Mouse (Mus musculus) hindbrain, embryonic 11.5 days (tissue): ENCODE data around the gene Jsrp1. TPM values are rescaled to one million over a fixed set of nuclear protein-coding genes. Genes with fewer than 3 reads are reported as not detected.
A peak's percentile ranks its signal among the peaks of the same experiment; 100 is the strongest.

Source experiments
- ATAC-seq: fragments of 200-750 bp; cut with Nextera tagmentation; 2 replicates; pipeline ENCODE4 v1.8.0; 2017; ENCODE audit warnings: mild to moderate bottlenecking, moderate TSS enrichment, moderate library complexity; ENCODE audit not compliant: low FRiP score
- DNase-seq: peaks from one replicate; pipeline ENCODE4 v3.0.0-alpha.2; 2015; ENCODE audit warnings: low spot score
- H3K27ac ChIP-seq: fragments of 300-500 bp; sonication (generic); 2 replicates; pipeline ENCODE4 v1.5.1; 2014; ENCODE audit warnings: mild to moderate bottlenecking, low read depth, low read length
- H3K27me3 ChIP-seq: fragments of 300-500 bp; sonication (generic); 2 replicates; pipeline ENCODE4 v1.6.1; 2014; ENCODE audit warnings: mild to moderate bottlenecking, low read length, moderate library complexity, mixed read lengths; ENCODE audit not compliant: control insufficient read depth, insufficient read depth
- H3K36me3 ChIP-seq: fragments of 300-500 bp; sonication (generic); 2 replicates; pipeline ENCODE4 v1.6.1; 2014; ENCODE audit warnings: mild to moderate bottlenecking, low read length, moderate library complexity, mixed read lengths; ENCODE audit not compliant: control insufficient read depth, insufficient read depth
- H3K4me1 ChIP-seq: fragments of 300-500 bp; sonication (generic); replicated peaks from 2 replicates; pipeline ENCODE4 v1.6.1; 2014; ENCODE audit warnings: low read length, mixed read lengths; ENCODE audit not compliant: control insufficient read depth, insufficient read depth
- H3K4me2 ChIP-seq: fragments of 300-500 bp; sonication (generic); replicated peaks from 2 replicates; pipeline ENCODE4 v1.6.1; 2014; ENCODE audit warnings: mild to moderate bottlenecking, low read depth, low read length
- H3K4me3 ChIP-seq: fragments of 300-500 bp; sonication (generic); 2 replicates; pipeline ENCODE4 v1.5.1; 2014; ENCODE audit warnings: low read depth, low read length
- H3K9ac ChIP-seq: fragments of 300-500 bp; sonication (generic); 2 replicates; pipeline ENCODE4 v1.6.1; 2014; ENCODE audit warnings: low read depth, low read length
- H3K9me3 ChIP-seq: fragments of 300-500 bp; sonication (generic); 2 replicates; pipeline ENCODE4 v1.6.1; 2016; ENCODE audit warnings: low read length; ENCODE audit not compliant: control insufficient read depth
- WGBS: fragments of 180-500 bp; shearing (Covaris S2); extraction: QIAGEN DNeasy Blood & Tissue Kit; methylation state at CpG from one replicate; pipeline ENCODE4 v1.1.7; 2014; 5-methylcytosine and 5-hydroxymethylcytosine counted together
- polyA plus RNA-seq: library from polyadenylated mRNA; unstranded; fragments of >200 nt; fragmentation: Nextera tagmentation; extraction: Ambion mirVana; gene quantifications from 2 replicates; pipeline ENCODE4 v1.2.1, GENCODE M21; 2014

Gene Jsrp1
- polyA plus RNA-seq, 1 experiment from 2014 or later = 0.36 TPM

DNA sequence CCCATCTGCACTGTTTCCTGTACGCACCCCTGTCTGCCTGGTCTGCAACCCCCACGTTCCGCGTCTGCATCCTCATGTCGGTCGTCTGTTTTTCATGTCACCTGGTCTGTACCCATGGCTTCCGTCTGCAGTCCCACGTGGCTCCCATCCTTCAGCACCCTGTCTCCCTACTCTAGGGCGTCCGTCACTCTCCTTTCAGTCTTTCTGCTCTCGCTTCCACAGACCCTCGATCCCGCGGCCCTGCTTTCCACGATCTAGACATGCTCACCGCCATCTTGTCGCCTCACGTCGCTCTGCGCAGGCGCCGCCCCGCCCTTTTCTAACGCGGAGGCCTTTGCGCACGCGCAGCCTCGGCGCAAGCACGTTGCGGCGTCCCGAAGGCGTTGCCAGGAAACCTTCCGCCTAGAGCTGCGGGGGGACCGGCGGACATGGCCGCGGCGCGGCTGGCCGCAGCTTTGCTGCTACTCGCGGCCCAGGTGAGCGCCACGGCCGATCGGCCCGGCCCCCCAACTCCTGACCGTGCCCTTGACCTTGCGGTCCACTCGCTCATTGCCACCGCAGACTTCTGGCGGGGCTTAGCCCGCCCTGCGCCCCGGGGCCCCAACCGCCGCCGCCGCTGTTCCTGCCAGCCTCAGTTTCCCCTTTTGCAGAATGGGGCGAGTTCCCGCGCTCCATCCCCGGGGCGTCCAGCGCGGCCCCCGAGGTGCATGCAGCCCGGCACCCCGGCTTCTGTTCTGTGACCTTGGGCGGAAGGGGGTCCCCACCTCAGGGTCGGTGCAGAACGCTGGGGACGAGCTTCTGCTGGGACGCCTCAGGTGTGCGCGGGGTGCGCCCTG, 41.8 kb upstream of the Jsrp1 start, which contains the start of the genes Lsm7 and Sppl2b:
Gene Lsm7, minus strand, starts transcription at position 297 of the 836 bp plus-strand sequence.
Gene Sppl2b, plus strand, starts transcription at position 363 of the 836 bp plus-strand sequence.
- Histone ChIP-seq H3K4me2 (peak within 1 kb of the TSS; percentile 98), H3K27ac (peak within 1 kb of the TSS; percentile 45; the same call in 1 of the 2 replicates), H3K9me3 (no peaks in the 10 kb centered on the region), H3K4me1 (peaks cover 6% of the 10 kb centered on the region; the same call in 1 of the 2 replicates), H3K36me3 (no peaks in the 10 kb centered on the region), H3K9ac (peak within 1 kb of the TSS; percentile 90), H3K4me3 (peak within 1 kb of the TSS; percentile 92), H3K27me3 (no peaks in the 10 kb centered on the region)
- under 1% methylated on average over 81 of the region's 81 CpGs for WGBS
- DNase-seq (peak; percentile 99), ATAC-seq (peak; percentile 77)

DNA sequence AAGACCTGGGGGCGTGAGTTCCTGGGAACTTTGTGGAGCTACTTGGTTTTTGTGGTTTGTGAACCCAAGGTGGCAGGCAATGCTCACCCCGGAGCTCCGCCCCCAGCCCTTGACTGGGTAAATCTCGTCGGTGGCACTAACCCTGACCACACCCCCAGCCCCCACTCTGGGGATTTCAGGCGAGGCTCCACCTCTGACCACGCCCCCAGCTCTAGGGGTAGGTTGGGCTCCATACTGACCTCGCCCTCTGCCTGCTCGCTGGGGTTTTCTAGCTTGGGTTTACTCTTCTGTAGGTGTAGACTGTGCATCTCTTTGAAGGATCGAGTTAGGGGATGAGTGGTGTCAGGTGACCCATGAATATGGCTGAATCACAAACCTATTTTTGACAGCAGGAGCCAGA, 35.3 kb upstream of the Jsrp1 start:
- no peak overlapping the region for H3K27ac ChIP-seq
- H3K36me3 ChIP-seq = no peaks in the 10 kb centered on the region
- H3K4me2 ChIP-seq = no peak overlapping the region
- H3K9me3 ChIP-seq = no peaks in the 10 kb centered on the region
- no peak overlapping the region for H3K4me3 ChIP-seq
- WGBS = 12% methylated on average over 10 of the region's 10 CpGs
- peaks cover 19% of the 10 kb centered on the region for H3K27me3 ChIP-seq
- ATAC-seq (no peak), DNase-seq (no peak)
- no peaks in the 10 kb centered on the region; the same call in 1 of the 2 replicates for H3K4me1 ChIP-seq
- no peak overlapping the region for H3K9ac ChIP-seq

DNA sequence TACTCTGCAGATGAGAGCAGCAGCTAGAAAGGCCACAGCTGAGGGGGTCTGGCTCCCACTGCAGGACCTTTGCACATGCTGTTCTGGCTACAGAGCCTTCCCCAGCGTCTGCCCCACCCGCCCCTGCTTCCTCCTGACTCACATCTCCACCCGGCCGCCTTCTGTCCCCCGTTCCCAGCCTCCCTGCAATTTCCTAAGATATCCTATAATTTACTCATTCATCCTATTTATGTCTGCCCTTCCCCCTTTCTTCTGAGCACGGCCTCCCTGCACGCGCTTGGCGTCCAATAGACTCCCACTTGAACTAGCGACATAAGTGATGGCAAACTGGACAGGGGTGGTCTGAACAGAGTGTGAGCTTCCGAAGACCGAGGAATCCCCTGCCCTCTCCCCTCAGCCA, 32.4 kb upstream of the Jsrp1 start:
- H3K4me1 ChIP-seq = no peaks in the 10 kb centered on the region; the same call in 1 of the 2 replicates
- H3K4me3 ChIP-seq = no peak overlapping the region
- H3K9me3 ChIP-seq = no peaks in the 10 kb centered on the region
- H3K4me2 ChIP-seq = no peak overlapping the region
- no peaks in the 10 kb centered on the region for H3K36me3 ChIP-seq
- ATAC-seq = no peak
- H3K27me3 ChIP-seq = peaks cover 38% of the 10 kb centered on the region
- no peak for DNase-seq
- WGBS = 93% methylated on average over 12 of the region's 12 CpGs
- H3K27ac ChIP-seq = no peak overlapping the region
- no peak overlapping the region for H3K9ac ChIP-seq

DNA sequence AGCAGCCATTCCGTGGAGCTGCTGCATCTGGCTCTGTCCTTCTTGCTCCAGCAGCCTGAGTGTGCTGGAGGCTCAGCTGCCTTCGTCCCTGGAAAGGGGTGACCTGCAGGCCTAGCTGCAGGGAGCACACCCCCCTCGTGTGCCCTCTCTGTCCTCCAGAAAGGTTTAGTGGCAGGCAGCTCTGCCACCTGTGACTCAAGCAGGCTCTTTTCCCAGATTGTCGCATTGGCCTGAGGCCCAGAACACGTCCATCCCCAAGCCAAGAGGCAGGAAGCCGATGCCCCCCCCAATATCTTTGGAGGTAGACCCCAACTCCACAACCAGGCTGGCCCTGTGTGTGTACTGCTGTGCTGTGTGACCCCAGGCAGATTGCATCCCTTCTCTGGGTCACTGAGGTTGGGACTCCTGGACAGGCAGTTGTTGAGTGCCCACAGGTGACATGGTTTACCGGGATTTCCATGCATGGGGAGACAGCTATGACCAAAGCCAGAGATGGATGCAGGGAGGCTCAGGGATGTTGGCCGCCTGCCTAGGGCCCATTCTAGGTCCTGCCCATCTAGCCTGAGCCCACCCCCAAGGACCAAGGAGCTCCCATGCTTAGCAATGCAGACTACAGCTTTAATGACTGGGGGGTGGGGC, 31.9 kb upstream of the Jsrp1 start:
- ATAC-seq (no peak), DNase-seq (no peak)
- WGBS = 55% methylated on average over 8 of the region's 8 CpGs
- no peak overlapping the region for H3K4me2 ChIP-seq
- H3K36me3 ChIP-seq = no peaks in the 10 kb centered on the region
- H3K4me1 ChIP-seq = no peaks in the 10 kb centered on the region; the same call in 1 of the 2 replicates
- H3K9me3 ChIP-seq = no peaks in the 10 kb centered on the region
- no peak overlapping the region for H3K27ac ChIP-seq
- H3K27me3 ChIP-seq = peaks cover 38% of the 10 kb centered on the region
- no peak overlapping the region for H3K4me3 ChIP-seq
- H3K9ac ChIP-seq = no peak overlapping the region

DNA sequence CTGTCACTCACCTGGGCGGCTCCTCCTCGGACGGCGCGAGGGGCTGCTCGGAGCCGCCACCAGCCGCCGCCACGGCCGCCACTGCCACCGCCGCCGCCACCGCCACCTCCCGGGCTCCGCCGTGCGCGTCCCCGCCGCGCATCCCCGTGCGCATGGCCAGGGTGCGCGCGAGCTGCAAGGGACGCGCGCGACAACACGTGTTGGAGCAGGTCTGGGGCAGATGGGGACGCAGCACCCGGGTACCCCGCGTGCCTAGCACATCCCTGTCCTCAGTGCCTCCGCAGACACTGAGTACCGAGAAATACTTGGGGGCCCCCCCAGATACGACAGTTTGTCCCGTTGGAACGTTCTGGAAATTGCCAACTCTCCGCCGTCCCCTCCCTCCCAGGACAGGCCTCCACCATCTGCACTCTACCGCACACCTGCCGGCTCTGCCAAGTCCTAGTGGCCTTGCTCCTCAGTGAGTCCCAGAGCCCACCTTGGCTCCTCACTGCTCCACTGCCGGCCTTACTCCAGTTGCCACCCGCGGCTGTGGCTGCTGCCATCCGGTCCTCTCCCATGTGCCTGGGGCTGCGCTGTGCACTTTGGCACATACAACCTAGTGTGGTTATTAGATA, 30.7 kb upstream of the Jsrp1 start, which contains the start of gene Lingo3:
Gene Lingo3, minus strand, starts transcription at position 109 of the 617 bp plus-strand sequence.
- no peaks in the 10 kb centered on the region for H3K9me3 ChIP-seq
- no peaks in the 10 kb centered on the region for H3K36me3 ChIP-seq
- ATAC-seq (no peak; the same call in 1 of the 2 replicates), DNase-seq (peak; percentile 53)
- H3K4me2 ChIP-seq = peak within 1 kb of the TSS; percentile 72
- H3K9ac ChIP-seq = peak within 1 kb of the TSS; percentile 47
- H3K27me3 ChIP-seq = peaks cover 38% of the 10 kb centered on the region
- no peak within 1 kb of the TSS for H3K27ac ChIP-seq
- H3K4me1 ChIP-seq = no peaks in the 10 kb centered on the region; the same call in 1 of the 2 replicates
- 4% methylated on average over 49 of the region's 51 CpGs for WGBS
- H3K4me3 ChIP-seq = peak within 1 kb of the TSS; percentile 31

DNA sequence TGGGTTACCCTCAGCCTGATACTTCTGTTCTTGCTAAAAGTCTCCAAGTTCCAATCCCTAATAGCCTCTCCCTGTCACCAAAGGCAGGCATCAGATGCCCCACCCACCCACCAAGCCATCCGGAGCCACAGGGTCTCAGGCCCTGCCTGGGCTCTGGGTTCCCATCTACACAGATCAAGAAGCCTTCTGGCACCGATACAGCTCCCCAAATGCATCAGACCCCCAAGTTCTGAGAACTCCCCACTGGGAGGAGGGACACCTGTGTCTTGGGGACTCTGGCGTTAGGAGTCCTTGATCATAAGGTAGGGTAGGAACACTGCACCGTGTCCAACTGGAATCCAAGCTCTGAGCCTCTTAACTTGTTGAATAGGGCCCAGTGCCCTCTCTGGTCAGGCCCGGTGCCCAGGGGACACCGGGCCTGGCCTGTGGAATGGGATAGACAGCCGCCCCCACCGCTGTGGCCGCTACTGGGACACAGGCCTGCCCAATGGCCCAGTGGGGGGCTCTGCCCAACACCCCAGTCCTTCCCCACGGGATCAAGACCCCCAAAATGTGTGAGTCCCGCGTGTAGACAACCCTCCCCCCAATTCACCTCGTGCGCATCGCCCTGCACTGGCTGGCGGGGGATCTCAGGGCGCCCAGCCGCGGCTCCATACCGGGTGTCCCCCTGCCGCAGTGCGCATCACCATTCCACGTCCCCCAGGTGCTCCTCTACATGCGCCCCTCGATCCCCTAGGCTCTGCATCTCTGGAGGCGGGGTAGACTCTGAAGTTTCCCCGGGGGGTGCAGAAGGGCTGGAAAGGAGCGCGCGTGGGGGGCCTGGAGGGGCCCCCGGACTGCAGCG, 30.0 kb upstream of the Jsrp1 start:
- no peak overlapping the region for H3K27ac ChIP-seq
- peaks cover 38% of the 10 kb centered on the region for H3K27me3 ChIP-seq

DNA sequence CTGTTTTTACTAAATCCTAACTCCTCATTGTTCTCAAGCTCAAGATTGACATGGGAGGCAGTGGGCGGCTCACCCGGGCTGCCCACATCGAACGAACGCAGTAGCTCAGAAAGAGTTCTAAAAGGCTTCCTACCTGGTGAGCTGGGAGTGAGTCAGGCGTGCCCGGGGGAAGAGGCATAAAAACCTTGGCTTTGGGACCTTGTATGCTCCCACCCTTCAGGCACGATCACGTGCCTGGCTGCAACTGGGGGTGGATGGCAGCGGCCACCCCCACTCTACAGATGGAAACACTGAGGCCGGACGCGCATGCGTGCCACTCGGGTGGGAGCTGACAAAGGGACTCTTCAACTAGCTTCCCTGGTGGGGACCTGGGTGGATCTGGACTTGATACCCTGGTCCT, 29.0 kb upstream of the Jsrp1 start:
- Histone ChIP-seq H3K27me3 (peaks cover 38% of the 10 kb centered on the region), H3K4me1 (no peaks in the 10 kb centered on the region; the same call in 1 of the 2 replicates), H3K9me3 (no peaks in the 10 kb centered on the region), H3K9ac (no peak overlapping the region), H3K27ac (no peak overlapping the region), H3K4me3 (no peak overlapping the region), H3K36me3 (no peaks in the 10 kb centered on the region), H3K4me2 (no peak overlapping the region)
- DNase-seq (no peak), ATAC-seq (no peak)
- 84% methylated on average over 15 of the region's 15 CpGs for WGBS

More for the DNA sequence above, 30.0 kb upstream of the Jsrp1 start:
- DNase-seq (no peak), ATAC-seq (no peak)
- H3K9me3 ChIP-seq = no peaks in the 10 kb centered on the region
- H3K36me3 ChIP-seq = no peaks in the 10 kb centered on the region
- peak overlapping the region; percentile 47 for H3K9ac ChIP-seq
- peak overlapping the region; percentile 31 for H3K4me3 ChIP-seq
- H3K4me1 ChIP-seq = no peaks in the 10 kb centered on the region; the same call in 1 of the 2 replicates
- peak overlapping the region; percentile 72 for H3K4me2 ChIP-seq
- 13% methylated on average over 27 of the region's 32 CpGs for WGBS

DNA sequence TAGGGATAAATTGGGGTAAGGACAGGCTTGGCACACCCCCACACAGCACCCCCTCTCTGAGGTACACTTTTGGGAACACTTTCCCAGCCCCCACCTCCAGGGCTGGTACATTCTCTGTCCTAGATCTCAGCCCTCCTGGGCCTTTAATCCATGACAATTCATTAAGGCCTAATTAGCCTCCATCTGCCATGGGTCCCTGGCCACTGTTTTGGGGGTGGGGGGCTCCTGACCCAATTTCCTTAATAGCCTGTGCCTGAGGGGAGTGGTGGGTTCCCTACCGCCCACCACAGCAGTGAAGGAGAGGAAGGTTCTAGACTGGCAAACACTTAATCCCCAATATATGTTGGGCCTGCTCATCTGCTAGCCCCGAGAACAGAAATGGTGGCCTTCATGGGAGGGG, 28.4 kb upstream of the Jsrp1 start:
- Histone ChIP-seq H3K9ac (no peak overlapping the region), H3K9me3 (no peaks in the 10 kb centered on the region), H3K27ac (no peak overlapping the region), H3K4me3 (no peak overlapping the region), H3K27me3 (peaks cover 40% of the 10 kb centered on the region), H3K4me1 (no peaks in the 10 kb centered on the region; the same call in 1 of the 2 replicates), H3K36me3 (no peaks in the 10 kb centered on the region), H3K4me2 (no peak overlapping the region)
- ATAC-seq = no peak
- 93% methylated on average over 2 of the region's 2 CpGs for WGBS
- no peak for DNase-seq
